Mouse (Mus musculus): ENCODE data around the gene Syt16.

The Syt16 gene

DNA sequence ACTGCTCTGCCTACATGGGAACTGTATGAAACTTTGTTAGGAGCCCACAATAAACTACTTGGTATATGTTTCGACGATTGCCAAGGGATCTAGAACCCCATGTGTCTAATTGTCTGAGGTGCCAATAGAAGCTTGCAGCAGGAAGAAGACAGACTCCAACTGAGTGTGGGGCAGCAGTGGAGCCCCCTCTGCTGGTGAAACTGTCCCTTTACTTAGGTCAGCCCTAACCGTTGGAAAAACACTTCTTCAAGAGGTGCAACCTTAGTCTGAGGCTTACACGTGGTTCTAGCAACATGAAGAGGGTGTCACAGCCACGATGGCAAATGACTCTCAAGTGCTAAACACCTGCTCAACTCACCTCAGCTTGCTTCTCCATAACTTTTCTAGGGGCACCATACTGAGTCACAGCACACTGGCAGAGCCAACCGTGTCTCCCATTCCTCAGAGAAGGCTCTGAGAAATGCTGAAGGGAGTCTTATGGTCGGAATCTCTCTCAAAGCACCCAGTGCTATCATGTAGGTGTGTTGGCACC is 17.3 kb downstream of the Syt16 start:
- peak; percentile 51 to 56 for DNase-seq

- DNase-seq: no peak
Measured at GRCm38 (mm10) chr12:74015491-74015890, 18.0 kb downstream of the Syt16 start.

DNA sequence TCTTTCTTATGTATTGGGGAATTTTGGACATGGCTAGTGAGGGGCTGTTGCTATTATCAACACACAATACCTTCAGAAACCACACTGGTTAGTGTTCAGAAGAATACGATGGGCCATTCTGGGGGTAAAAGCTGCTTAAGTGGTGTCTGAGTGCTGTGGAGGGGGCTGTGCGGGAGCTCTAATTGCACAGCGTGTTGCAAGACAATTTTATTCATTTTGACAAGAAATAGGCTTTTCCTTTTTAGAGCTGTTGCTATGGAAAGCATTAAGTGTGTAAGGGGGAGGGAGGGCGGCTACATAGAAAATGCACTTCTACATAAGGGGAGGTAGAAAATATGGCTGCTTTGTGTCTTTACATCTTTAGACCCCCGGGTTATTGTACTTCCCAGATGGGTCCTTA is 25.8 kb downstream of the Syt16 start:
- DNase-seq: no peak

DNA sequence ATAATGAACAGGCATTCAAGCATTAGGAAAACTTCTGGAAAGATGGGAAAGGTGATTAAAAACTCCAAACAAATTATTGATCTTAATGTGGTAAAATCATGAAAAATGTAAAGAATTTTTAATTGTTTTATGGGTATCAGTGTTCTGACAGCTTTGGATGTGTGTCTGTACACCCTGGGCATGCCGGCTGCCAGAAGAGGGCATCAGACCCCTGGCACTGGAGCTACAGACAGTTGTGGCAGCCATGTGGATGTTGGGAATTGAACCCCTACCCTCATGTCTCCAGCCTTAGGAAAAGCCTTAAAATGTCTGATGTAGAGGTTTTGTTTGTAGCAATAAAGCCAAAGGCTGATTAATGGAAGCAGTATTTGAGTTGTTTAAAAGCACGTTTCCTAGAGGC is 27.5 kb downstream of the Syt16 start:
- no peak for DNase-seq

GRCm38 (mm10) chr12:74043225-74043624 is 45.8 kb downstream of the Syt16 start:
- no peak for DNase-seq

DNA sequence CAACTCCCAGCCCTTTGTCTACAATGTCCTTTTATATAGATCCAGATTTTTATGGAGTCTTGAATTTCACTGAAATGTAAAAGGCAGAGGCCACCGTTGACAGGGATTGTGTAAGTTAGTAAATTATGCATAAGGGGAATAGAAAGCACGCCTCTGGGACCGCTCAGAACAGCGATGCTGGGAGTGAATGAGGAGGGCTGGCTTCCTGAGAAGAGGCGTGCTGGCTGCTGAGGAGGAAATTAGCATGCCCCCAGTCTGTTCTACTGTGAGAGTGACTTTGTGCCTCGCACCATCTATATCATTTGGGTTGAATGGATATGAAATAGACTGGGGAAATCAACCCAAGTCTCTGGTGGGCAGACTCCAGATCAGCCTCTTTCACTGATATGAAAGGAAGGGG is 46.3 kb downstream of the Syt16 start:
- DNase-seq: no peak

GRCm38 (mm10) chr12:74044241-74044640 is 46.8 kb downstream of the Syt16 start:
- DNase-seq: no peak

- peak; percentile 44 to 52 for DNase-seq
Measured at GRCm38 (mm10) chr12:74055336-74055931, 58.0 kb downstream of the Syt16 start.

DNA sequence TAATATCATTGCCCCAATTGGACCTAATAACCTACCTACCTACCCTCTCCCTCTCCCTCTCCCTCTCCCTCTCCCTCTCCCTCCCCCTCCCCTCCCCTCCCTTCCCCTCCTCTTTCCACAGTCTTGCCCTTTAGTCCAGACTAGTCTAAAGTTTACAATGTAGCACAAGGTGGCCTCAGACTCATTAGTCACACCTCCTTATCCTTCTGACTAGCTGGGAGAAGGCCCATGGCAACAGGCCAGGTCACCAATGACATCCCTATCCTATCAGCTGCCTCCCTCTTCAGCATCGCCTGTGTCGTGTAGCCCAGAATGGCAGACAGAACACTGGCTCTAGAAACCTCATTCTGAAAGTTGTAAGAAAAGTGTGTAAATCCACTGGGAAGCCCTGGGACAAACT is 58.7 kb downstream of the Syt16 start:
- DNase-seq: peak in 1 of 2 experiments; percentile 3

GRCm38 (mm10) chr12:74062547-74062946 is 65.1 kb downstream of the Syt16 start:
- DNase-seq: no peak

DNA sequence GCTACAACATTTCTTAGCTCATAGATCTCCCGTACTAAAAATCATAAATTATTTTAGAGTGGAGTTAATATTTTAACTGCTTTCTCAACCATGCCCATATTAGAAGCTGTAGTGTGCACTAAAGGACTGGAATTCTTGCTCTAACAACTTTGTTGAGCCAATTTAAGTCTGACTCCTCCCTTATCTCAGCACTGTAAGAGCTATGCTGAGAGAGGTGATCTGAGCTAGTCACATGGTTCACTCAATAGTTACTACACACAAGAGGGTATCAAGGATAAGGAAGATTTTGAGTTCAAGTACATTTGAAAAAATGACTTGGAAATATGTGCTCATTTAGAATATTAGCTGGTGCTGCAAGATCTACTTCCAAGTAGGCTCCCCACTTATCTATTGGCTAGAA is 71.5 kb downstream of the Syt16 start:
- DNase-seq: no peak

GRCm38 (mm10) chr12:74075590-74075989 is 78.1 kb downstream of the Syt16 start:
- DNase-seq: no peak

GRCm38 (mm10) chr12:74076091-74076490 is 78.6 kb downstream of the Syt16 start:
- no peak for DNase-seq

DNA sequence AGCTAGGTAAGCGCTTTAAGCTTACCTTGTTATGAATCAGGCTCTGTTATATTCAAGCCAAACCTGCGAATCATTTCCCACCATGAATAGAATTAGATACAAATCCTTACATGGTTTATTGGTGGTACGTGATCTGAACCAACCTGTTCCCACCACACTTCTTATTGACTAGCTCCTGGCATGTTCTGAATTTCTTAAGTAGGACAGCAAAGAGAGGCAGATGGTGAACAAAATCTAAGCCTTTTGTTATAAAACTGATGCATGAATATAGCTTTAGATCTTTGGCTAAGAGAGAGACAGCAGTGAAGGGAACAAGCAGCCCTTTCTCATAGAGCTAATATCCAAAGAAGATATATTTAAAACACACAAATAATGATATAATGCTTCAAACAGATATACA is 83.7 kb downstream of the Syt16 start:
- no peak for DNase-seq

DNA sequence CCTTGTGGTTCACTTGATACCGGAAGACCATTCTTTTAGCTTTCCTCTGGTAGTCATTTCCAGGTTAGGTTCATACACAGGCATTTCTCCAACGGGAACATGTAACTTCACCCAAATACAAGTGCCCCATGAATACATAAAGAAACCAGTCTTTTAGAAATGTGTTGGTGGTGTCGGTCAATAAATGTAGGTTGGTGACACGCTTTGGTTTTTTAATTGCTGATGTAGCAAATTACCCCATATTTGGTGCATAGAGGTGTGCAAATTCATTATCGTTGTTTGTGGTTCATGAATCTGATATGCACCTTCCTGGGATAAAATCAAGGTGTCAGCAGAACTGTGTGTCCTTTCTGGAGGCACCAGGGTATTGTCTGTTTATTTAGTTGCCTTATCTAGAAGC is 86.9 kb downstream of the Syt16 start:
- no peak for DNase-seq

- peak; percentile 16 to 39 for DNase-seq
Measured at GRCm38 (mm10) chr12:74087086-74087485, 89.6 kb downstream of the Syt16 start.

GRCm38 (mm10) chr12:74089342-74090131 is 92.1 kb downstream of the Syt16 start:
- no peak for DNase-seq

DNA sequence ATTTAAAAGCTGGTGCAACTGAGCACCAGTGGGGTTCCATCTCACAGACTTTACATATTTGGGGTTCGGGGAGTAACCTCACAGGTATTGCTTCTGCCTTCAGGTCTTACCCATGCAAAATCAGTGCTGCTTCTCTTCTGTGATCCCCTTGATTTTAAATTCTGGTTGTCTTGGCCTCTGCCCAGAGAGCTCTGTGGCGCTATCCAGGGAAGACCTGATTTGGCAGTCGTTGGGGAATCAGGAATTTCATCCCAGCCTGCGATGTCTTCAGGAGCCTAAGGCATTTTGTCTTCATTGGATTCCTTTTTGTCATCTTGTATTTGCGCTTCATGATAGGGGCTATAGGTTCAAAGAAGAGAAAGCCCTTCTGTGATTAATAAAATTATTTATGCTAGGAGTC is 95.1 kb downstream of the Syt16 start:
- no peak for DNase-seq

- DNase-seq: no peak
Measured at GRCm38 (mm10) chr12:74093110-74093509, 95.6 kb downstream of the Syt16 start.

DNA sequence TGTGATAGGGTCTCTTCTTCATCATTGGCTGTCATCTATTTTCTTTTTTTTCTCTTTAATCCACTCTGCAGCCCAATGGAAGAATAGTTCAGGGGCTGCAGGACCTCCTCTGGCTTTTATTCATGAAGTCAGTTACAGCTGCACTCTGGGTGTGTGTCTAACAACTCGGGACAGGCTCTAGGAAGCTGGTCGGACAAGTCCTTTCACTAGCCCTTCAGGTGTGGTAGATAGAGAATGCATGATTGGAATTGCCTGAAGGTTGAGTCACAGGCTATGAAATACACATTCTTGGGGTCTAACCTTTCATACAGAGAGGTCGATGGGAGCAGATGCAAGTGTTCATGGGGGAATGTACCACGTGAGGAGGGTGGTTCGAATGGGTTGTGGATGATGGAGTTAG is 97.2 kb downstream of the Syt16 start:
- no peak for DNase-seq

- no peak for DNase-seq
Measured at GRCm38 (mm10) chr12:74098572-74099290, 101.3 kb downstream of the Syt16 start.

GRCm38 (mm10) chr12:74105811-74106513 is 108.5 kb downstream of the Syt16 start:
- DNase-seq: no peak

DNA sequence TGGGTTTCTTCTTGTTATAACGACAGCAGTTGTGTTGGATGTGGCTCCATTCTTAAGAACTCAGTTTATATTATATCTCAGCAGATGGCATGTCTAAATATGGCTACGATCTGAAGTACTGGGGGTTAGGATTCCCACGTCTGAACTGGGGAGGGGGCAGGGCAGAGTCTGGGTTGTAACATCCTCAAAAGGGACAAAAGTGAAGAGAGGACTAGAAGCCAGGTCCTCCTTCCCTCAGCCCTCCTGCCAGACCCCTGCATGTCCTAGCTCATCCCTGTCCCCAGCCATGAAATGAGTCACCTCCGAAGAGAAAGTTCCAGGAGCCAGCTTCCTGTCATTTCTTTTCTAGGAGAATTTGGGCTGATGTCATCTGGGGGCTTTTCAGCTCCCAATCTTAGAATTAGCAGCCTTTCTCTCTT is 111.2 kb downstream of the Syt16 start:
- no peak for DNase-seq

All from kidney, postnatal 25 days (tissue).